Mouse (Mus musculus): ENCODE measurements at regions not wholly inside any gene's neighbourhood (a gene's known extent, or its start where the extent isn't known, plus 50 kb on each side); places are given as distances from the start of the nearest gene placed in this dataset.

- no peak for ATAC-seq (replicated peaks; ENCODE audit: low FRiP score, poor library complexity, severe bottlenecking)
Measured at GRCm38 (mm10) chr7:115252370-115252750, 508.9 kb downstream of the Insc start.

- ATAC-seq (replicated peaks; ENCODE audit: low FRiP score, poor library complexity, severe bottlenecking): no peak
Measured at GRCm38 (mm10) chr7:115258626-115259025, 515.1 kb downstream of the Insc start.

- no peak for ATAC-seq (replicated peaks; ENCODE audit: low FRiP score, poor library complexity, severe bottlenecking)
Measured at GRCm38 (mm10) chr7:115263082-115263481, 519.6 kb downstream of the Insc start.

- ATAC-seq (replicated peaks; ENCODE audit: low FRiP score, poor library complexity, severe bottlenecking): no peak
Measured at GRCm38 (mm10) chr7:115266141-115266540, 522.6 kb downstream of the Insc start.

GRCm38 (mm10) chr7:115270803-115271202, 527.3 kb downstream of the Insc start:
- no peak for ATAC-seq (replicated peaks; ENCODE audit: low FRiP score, poor library complexity, severe bottlenecking)

GRCm38 (mm10) chr7:115274836-115275235, 531.3 kb downstream of the Insc start:
- ATAC-seq (replicated peaks; ENCODE audit: low FRiP score, poor library complexity, severe bottlenecking): no peak

GRCm38 (mm10) chr7:115290801-115291417, 547.4 kb downstream of the Insc start:
- no peak for ATAC-seq (replicated peaks; ENCODE audit: low FRiP score, poor library complexity, severe bottlenecking)

- no peak for ATAC-seq (replicated peaks; ENCODE audit: low FRiP score, poor library complexity, severe bottlenecking)
Measured at GRCm38 (mm10) chr7:115294655-115295230, 551.2 kb downstream of the Insc start.

GRCm38 (mm10) chr7:115300241-115300640, 556.7 kb downstream of the Insc start:
- ATAC-seq (replicated peaks; ENCODE audit: low FRiP score, poor library complexity, severe bottlenecking): no peak

- ATAC-seq (replicated peaks; ENCODE audit: low FRiP score, poor library complexity, severe bottlenecking): no peak
Measured at GRCm38 (mm10) chr7:115308377-115308776, 564.9 kb downstream of the Insc start.

GRCm38 (mm10) chr7:115310400-115311225, 567.1 kb downstream of the Insc start:
- ATAC-seq (replicated peaks; ENCODE audit: low FRiP score, poor library complexity, severe bottlenecking): no peak

- no peak for ATAC-seq (replicated peaks; ENCODE audit: low FRiP score, poor library complexity, severe bottlenecking)
Measured at GRCm38 (mm10) chr7:115319504-115319903, 576.0 kb downstream of the Insc start.

- ATAC-seq (replicated peaks; ENCODE audit: low FRiP score, poor library complexity, severe bottlenecking): no peak
Measured at GRCm38 (mm10) chr7:115322989-115323388, 579.5 kb downstream of the Insc start.

GRCm38 (mm10) chr7:115328300-115328699, 584.8 kb downstream of the Insc start:
- ATAC-seq (replicated peaks; ENCODE audit: low FRiP score, poor library complexity, severe bottlenecking): no peak

GRCm38 (mm10) chr7:115331698-115332097, 588.2 kb downstream of the Insc start:
- ATAC-seq (replicated peaks; ENCODE audit: low FRiP score, poor library complexity, severe bottlenecking): no peak

GRCm38 (mm10) chr7:115333046-115333577, 589.6 kb downstream of the Insc start:
- ATAC-seq (replicated peaks; ENCODE audit: low FRiP score, poor library complexity, severe bottlenecking): no peak

GRCm38 (mm10) chr7:115335051-115335450, 591.6 kb downstream of the Insc start:
- ATAC-seq (replicated peaks; ENCODE audit: low FRiP score, poor library complexity, severe bottlenecking): no peak

- no peak for ATAC-seq (replicated peaks; ENCODE audit: low FRiP score, poor library complexity, severe bottlenecking)
Measured at GRCm38 (mm10) chr7:115340155-115340554, 596.7 kb downstream of the Insc start.

- no peak for ATAC-seq (replicated peaks; ENCODE audit: low FRiP score, poor library complexity, severe bottlenecking)
Measured at GRCm38 (mm10) chr7:115341007-115341406, 597.5 kb downstream of the Insc start.

GRCm38 (mm10) chr7:115345749-115346148, 602.3 kb downstream of the Insc start:
- ATAC-seq (replicated peaks; ENCODE audit: low FRiP score, poor library complexity, severe bottlenecking): no peak

GRCm38 (mm10) chr7:115358711-115359110, 615.2 kb downstream of the Insc start:
- no peak for ATAC-seq (replicated peaks; ENCODE audit: low FRiP score, poor library complexity, severe bottlenecking)

Data from erythroblast, adult 5-6 weeks (primary cell).